Mouse (Mus musculus) stomach, postnatal 0 days (tissue): ENCODE measurements around the gene Gtf2a2.

Experiments
- CTCF ChIP-seq: IDR thresholded peaks from 2 replicates; pipeline ENCODE4 v1.5.1; 2016; ENCODE audit warnings: antibody characterized with exemption, low read depth, mild to moderate bottlenecking, moderate library complexity
- EP300 ChIP-seq: optimal IDR thresholded peaks from 2 replicates; pipeline ENCODE3; 2016; ENCODE audit warnings: antibody characterized with exemption

DNA sequence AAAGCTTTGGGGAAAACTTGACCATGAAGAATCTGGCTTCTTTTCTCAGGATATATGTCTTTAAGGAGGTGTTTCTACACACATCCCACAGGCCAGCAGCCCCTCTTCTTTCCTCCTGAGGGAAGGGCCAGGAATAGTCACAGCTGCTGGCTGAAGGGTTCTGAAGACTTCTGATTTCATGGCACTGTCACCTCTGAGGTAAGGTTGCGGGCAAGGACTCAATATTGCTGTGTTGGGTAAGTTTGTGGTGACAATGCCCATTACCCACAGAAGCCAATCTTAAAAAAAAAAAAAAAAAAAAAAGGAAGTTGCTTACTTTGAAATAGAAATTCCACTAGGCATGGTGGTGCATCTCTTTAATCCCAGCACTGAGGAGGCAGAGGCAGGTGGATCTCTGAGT lies 19.8 kb downstream of the Gtf2a2 start:
- no peak for TF ChIP-seq EP300
- no peak for TF ChIP-seq CTCF
